Mouse (Mus musculus): ENCODE measurements around the gene Zbtb38.
"Not testable (repeated sequence)": the region's sequence is repeated elsewhere in the genome, so short reads cannot be mapped to it uniquely, and the experiment has no call there.

Zbtb38 gene

GRCm38 (mm10) chr9:96687591-96688186, 64.9 kb downstream of the Zbtb38 start:
- no peak for ATAC-seq (ENCODE audit: insufficient number of reproducible peaks, low FRiP score, low TSS enrichment)

GRCm38 (mm10) chr9:96685600-96686084, 67.0 kb downstream of the Zbtb38 start:
- no peak for ATAC-seq (ENCODE audit: insufficient number of reproducible peaks, low FRiP score, low TSS enrichment)

GRCm38 (mm10) chr9:96684866-96685599, 67.6 kb downstream of the Zbtb38 start:
- no peak for ATAC-seq (ENCODE audit: insufficient number of reproducible peaks, low FRiP score, low TSS enrichment)

- ATAC-seq (ENCODE audit: insufficient number of reproducible peaks, low FRiP score, low TSS enrichment) = no peak
Observed at GRCm38 (mm10) chr9:96684165-96684792, 68.4 kb downstream of the Zbtb38 start.

- no peak for ATAC-seq (ENCODE audit: insufficient number of reproducible peaks, low FRiP score, low TSS enrichment)
Observed at GRCm38 (mm10) chr9:96678611-96679010, 74.0 kb downstream of the Zbtb38 start.

- ATAC-seq (ENCODE audit: insufficient number of reproducible peaks, low FRiP score, low TSS enrichment) = not testable (repeated sequence)
Observed at GRCm38 (mm10) chr9:96677711-96678110, 74.9 kb downstream of the Zbtb38 start.

GRCm38 (mm10) chr9:96676671-96677070, 76.0 kb downstream of the Zbtb38 start:
- no peak for ATAC-seq (ENCODE audit: insufficient number of reproducible peaks, low FRiP score, low TSS enrichment)

- ATAC-seq (ENCODE audit: insufficient number of reproducible peaks, low FRiP score, low TSS enrichment) = no peak
Observed at GRCm38 (mm10) chr9:96675763-96676640, 76.6 kb downstream of the Zbtb38 start.

- ATAC-seq (ENCODE audit: insufficient number of reproducible peaks, low FRiP score, low TSS enrichment) = peak; percentile 77
Observed at GRCm38 (mm10) chr9:96675071-96675762, 77.4 kb downstream of the Zbtb38 start.

- ATAC-seq (ENCODE audit: insufficient number of reproducible peaks, low FRiP score, low TSS enrichment) = no peak
Observed at GRCm38 (mm10) chr9:96674301-96674700, 78.3 kb downstream of the Zbtb38 start.

- ATAC-seq (ENCODE audit: insufficient number of reproducible peaks, low FRiP score, low TSS enrichment) = no peak
Observed at GRCm38 (mm10) chr9:96672466-96672865, 80.2 kb downstream of the Zbtb38 start.

- ATAC-seq (ENCODE audit: insufficient number of reproducible peaks, low FRiP score, low TSS enrichment) = no peak
Observed at GRCm38 (mm10) chr9:96671249-96671648, 81.4 kb downstream of the Zbtb38 start.

GRCm38 (mm10) chr9:96669877-96670276, 82.8 kb downstream of the Zbtb38 start:
- ATAC-seq (ENCODE audit: insufficient number of reproducible peaks, low FRiP score, low TSS enrichment) = peak; percentile 99

- 0 out of 2 replicates have a peak, but pooled peaks have one; percentile 41 for ATAC-seq (ENCODE audit: insufficient number of reproducible peaks, low FRiP score, low TSS enrichment)
Observed at GRCm38 (mm10) chr9:96668628-96669027, 84.0 kb downstream of the Zbtb38 start.

- ATAC-seq (ENCODE audit: insufficient number of reproducible peaks, low FRiP score, low TSS enrichment) = peak; percentile 6; the same call in 1 of the 2 replicates
Observed at GRCm38 (mm10) chr9:96660510-96661244, 92.0 kb downstream of the Zbtb38 start.

GRCm38 (mm10) chr9:96659801-96660200, 92.8 kb downstream of the Zbtb38 start:
- ATAC-seq (ENCODE audit: insufficient number of reproducible peaks, low FRiP score, low TSS enrichment) = no peak

GRCm38 (mm10) chr9:96653538-96653937, 99.1 kb downstream of the Zbtb38 start:
- no peak for ATAC-seq (ENCODE audit: insufficient number of reproducible peaks, low FRiP score, low TSS enrichment)

GRCm38 (mm10) chr9:96652763-96653162, 99.9 kb downstream of the Zbtb38 start:
- ATAC-seq (ENCODE audit: insufficient number of reproducible peaks, low FRiP score, low TSS enrichment) = no peak

GRCm38 (mm10) chr9:96650807-96651206, 101.8 kb downstream of the Zbtb38 start:
- ATAC-seq (ENCODE audit: insufficient number of reproducible peaks, low FRiP score, low TSS enrichment) = no peak

Data from cerebellum, adult (tissue).